Mouse (Mus musculus) Muller cell, postnatal 12 days (primary cell): ENCODE results near the gene Pmm1.

ENCODE experiments used
- DNase-seq: peaks from one replicate; pipeline ENCODE4 v3.0.0-alpha.2; 2015; ENCODE audit errors: inconsistent ontology term

Pmm1 gene

DNA sequence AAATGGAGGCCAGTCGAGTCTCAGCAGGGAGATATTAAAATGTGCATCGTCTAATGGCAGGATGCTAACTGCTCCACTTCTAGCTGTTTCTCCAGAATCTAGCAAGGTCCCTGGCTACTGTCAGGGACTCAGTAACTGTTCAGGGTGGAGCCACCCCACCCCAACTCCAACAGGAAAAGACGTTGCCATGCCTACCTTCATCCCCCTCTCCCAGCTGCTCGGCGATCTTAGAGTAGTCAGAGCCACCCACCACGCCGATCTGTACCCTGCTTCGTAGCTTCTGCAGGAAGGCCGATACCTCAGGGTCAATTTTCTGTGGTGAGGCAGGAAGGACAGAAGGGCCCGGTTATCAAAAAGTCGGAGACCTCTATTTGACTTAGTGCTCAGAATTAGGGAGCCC lies 3.1 kb downstream of the Pmm1 start:
- DNase-seq, result no peak

DNA sequence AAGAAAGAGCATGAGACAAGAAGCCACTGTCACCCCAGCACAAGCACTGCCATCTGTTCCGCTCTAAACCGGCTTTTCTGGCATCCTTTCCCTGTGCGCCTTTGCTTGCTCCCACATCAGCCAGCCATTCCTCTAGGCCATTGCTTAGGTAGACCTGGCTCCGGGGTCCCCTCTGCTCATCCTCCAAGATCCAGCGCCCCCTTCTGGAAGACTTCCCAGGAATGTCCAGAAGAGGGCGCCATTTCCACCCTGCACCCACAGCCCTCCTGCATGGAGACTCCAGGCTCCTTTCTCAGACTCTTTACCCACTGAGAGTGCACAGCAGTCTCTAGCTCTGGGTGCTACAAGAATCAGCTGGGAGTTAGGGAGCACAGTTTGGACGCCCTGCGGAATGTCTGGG lies 4.3 kb downstream of the Pmm1 start:
- DNase-seq, result peak; percentile 53

DNA sequence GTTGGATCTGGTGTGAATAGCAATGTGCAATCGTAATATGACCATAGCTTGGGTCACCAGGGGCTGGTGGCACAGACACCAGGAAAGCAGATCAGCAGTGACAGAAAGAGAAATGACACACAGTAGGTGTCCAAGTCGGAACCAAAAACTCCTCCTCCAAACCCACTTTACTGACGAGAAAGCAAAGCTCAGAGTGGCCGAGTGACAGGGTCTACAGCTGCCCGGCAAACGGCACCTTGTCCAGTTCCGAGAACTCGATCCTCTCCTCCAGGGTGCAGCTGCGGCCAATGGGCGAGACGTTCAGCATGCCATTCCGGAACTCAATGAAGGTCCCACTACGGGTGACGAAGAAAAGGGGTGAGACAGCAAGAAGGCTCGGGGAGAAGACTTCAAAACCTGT lies 5.3 kb downstream of the Pmm1 start:
- DNase-seq, result no peak

DNA sequence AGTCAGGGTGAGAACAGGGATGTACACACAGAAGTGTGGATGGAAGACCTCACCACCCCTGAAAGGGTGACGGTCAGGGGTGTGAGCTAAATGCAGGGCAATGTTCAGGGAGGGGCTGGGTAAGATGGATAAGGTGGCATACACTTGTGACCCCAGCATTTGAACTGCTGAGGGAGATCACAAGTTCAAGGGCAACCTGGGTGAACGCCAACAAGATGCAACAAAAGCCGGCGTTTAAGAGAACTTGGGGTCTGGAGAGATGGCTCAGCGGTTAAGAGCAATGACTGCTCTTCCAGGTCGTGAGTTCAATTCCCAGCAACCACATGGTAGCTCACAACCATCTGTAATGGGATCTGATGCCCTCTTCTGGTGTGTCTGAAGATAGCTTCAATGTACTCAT lies 6.0 kb downstream of the Pmm1 start:
- no peak for DNase-seq

DNA sequence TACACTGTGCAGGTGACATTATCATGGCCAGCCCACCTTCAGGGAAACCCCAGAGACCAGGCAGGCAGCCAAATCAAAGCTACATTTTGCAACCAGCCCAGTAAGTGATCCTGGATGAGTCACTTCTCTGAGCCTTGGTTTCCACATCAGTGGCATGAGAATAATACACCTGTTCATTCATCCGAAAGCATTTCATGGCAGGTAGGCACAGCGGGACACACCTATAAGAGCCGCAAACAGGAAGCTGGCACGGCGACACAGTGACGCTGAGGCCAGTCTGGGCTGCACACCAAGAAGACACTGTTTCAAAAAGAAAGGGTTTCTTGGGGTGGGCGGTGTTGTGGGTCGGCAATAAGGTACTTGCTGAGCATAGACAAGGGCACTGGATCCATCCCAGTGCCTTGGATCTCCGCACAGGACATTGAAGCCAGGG lies 6.6 kb downstream of the Pmm1 start:
- DNase-seq, result no peak

DNA sequence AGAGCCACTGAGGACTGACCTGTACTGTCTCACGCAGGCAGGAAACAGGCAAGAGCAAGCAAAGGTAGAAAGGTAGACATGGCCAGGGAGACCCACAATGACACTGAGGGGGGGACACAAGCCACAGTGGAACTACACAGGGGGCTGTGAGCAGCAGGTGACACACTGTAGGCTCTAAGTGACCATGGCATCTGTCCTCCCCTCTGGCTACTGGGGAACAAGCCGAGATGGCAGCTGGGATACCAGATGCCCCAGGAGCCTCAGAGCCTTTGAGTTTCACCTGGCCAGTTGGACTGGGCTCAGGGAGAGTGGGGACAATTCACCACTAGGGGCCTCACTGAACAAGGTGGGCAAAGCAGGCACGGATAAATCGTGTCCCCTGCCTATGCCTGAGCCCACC lies 8.4 kb downstream of the Pmm1 start:
- no peak for DNase-seq

DNA sequence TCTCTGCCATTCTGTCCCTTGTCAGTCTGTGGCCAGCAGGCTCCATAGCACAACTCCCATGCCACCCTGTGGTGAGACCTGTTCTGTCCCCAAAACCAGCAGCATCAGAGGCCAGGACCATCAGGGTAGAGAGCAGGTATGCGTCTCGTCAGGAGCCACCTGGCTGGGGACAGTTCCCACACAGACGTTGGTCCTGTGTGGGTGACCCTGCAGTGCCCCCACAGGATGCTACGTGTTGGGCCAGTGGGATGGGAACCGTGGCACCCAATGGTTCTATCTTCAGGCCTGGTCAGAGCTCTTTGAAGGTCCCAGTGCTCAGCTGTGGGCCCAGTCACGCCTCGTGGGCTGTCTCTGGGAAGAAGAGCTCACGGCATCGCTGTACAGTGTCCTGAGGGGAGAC lies 9.6 kb downstream of the Pmm1 start:
- DNase-seq, result no peak

DNA sequence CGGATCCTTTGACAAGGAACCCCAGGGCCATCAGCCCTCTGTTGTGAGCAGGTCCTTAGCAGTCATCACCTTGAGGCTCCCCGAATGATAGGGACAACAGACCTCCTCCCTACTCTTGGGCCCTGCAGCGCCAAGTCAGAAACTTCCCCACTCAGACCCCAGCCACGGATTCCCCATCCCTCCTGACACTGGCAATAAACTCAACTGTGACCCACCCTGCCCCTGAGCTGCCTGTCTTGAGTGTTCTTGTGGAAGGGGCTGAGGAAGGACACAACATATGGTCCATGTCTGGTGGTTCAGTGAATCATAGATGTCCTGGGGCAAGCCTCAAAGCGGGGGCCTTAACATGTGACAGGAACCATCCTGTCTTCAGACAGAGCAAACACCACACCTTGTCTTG lies 10.0 kb downstream of the Pmm1 start:
- no peak for DNase-seq

DNA sequence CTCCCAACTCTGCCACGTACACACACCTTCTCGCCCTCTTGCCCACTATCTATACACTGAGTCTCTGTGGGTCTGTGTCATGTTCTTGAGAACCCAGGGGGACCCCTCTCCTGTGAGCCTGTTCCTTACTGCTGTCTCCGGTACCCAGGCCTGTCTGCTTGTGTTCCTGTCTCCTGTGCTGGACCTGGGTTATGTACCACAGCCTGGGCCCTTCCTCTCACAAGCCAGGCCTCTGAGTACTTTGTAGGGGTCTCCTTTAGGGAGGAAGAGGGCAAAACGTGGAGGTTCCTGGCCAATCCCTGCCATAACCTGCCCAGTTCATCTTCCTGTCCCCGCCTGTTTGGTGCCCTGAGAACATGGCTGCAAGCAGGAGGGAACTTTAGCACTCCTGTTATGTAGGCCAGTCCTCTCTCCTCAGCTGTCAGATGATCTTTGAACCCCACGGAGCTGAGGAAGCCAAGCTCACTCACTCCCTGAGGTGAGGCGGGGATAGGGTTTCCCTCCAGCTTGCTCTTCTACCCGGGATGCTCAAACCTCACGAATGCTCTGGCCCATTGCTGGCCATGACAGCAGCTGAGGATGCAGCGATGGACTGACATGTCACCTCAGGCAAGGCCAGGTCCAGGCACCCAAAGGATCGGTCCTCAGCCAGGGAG lies 11.1 kb downstream of the Pmm1 start:
- DNase-seq, result no peak

DNA sequence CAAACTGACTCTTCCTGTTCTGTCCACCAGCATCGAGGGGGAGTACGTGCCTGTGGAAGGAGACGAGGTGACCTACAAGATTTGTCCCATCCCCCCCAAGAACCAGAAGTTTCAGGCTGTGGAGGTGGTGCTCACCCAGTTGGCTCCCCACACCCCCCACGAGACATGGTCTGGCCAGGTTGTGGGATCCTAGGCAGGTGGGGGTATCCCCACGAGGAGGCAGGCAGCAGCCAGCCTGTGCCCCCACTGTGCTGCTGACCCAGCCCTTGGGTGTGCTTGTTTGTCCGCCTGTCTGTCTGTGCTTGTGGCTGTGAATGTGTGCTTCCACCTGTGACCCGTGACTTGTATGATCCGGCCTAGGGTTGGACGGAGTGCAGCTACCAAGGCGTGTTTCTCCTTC lies 11.7 kb downstream of the Pmm1 start:
- DNase-seq, result no peak

DNA sequence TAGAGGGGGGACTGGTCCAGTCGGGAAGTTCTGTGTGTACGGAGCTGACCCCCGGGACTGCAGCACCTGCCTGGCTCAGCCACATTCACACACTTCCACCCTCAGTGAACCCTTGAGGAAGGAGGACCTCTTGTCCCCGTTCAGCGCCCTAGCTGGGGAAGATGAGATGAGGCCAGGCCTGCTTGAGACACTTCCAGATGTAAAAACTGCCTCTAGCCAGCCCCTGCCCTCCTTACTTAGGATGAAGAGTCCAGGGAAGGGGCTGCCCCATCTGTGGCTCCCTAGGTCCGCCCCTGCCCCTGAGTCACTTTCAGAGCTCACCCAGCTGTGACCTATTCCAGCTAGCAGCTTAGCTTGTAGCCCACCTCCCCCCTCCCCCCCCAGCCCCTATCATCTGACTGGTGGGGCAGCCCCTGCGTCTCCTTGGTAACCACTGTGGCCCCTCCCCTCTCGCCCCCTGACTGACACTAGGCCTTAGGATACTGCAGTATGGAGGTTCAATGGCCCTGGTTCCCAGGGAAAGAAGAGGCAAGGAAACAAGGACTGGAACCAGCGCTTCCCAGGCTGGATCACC lies 17.5 kb downstream of the Pmm1 start:
- no peak for DNase-seq

DNA sequence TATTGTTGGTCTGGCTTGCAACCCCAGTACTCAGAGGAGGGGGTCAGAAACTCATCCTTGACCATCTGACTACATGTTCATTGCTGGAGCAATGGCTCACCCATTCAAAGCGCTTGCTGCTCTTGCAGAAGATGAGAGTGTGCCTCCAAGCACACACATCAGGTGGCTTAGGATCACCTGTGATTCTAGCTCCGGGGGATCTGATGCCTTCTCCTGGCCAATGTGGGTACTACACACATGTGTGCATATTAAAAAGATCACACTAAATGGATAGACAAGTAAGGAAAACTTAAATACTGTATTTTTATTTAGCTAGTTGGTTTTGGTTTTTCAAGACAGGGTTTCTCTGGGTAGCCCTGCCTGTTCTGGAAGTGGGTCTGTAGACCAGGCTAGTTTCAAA lies 19.7 kb downstream of the Pmm1 start:
- DNase-seq, result no peak

DNA sequence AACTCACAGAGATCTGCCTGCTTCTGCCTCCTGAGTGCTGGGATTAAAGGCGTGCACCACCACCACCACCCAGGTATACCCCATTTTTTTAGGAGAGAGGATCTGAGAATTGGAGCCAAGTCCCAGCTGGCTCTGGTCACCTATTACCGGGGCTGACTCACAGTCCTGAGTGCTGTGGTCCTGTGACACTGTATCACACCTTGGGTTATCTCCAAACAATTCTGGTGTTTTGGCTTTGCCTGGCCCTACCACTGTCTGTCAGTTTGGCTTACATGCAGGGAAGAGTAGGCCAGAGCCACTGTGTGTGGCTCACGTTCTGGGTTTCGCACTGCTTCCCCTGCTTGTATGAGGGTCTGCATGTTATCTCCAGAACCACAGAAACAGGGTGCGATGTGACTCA lies 20.5 kb downstream of the Pmm1 start:
- DNase-seq, result no peak

DNA sequence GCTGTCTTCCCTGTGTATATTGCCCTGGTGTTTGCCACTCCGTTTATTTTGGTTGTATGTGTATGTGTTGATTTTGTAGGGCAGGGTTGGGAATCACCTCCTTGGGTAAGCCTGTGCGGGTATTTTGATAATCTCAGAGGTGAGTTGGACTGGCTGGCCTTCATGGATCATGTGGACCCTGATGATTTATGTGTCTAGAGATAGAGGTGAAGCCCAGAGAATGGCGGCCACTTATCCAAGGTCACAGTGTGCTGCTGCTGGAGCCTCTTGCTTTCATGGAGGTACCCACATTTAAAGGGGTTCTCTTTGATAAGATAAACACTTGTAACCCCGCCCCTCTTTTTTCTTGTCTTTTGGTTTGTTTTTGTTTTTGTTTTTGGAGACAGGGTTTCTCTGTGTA lies 21.0 kb downstream of the Pmm1 start:
- no peak for DNase-seq

DNA sequence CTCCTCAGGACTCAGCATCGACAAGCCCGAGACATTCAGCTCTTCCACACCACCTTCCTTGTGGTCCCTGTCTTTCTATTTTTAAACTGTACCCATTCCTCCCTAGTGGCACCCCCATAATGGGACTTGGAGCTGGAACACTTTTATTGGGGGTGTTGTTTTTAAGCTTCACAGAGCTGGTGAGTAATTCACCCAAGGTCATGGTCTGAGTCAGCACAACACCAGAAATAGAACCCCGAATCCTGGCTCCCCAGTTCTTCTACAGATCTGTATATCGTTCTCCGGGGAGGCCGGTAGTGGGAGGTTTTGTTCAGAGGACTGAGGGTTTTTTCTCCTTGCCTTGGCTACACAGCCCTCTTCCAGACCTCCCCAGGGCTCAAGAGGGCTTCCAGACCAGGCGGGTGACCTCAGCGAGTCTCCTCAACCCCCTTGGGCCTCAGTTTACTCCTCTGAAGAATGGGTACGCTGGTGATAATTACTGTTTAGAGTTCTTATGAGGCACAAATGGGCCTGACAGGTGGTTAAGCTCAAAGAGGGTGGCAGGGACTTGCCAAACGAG lies 21.5 kb downstream of the Pmm1 start:
- no peak for DNase-seq

DNA sequence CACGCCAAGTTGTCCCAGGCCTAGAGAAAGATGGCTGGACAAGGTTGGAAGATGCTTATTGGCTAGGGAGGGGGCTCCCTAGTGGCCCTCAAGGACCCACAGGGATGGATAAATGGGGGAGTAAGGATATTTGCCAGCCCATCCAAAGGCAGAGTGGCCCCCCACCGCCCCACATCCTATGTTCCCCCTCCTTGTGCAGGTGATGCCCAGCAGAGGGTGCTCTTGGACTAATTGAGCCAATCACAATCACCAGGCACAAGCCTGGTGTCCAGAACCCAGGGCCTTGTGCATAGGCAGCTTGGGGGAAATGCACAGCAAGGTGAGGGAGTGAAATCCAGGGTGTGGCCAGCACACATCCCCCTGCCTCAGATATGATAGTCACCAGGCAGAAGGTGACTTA lies 22.5 kb downstream of the Pmm1 start:
- DNase-seq, result peak; percentile 47

DNA sequence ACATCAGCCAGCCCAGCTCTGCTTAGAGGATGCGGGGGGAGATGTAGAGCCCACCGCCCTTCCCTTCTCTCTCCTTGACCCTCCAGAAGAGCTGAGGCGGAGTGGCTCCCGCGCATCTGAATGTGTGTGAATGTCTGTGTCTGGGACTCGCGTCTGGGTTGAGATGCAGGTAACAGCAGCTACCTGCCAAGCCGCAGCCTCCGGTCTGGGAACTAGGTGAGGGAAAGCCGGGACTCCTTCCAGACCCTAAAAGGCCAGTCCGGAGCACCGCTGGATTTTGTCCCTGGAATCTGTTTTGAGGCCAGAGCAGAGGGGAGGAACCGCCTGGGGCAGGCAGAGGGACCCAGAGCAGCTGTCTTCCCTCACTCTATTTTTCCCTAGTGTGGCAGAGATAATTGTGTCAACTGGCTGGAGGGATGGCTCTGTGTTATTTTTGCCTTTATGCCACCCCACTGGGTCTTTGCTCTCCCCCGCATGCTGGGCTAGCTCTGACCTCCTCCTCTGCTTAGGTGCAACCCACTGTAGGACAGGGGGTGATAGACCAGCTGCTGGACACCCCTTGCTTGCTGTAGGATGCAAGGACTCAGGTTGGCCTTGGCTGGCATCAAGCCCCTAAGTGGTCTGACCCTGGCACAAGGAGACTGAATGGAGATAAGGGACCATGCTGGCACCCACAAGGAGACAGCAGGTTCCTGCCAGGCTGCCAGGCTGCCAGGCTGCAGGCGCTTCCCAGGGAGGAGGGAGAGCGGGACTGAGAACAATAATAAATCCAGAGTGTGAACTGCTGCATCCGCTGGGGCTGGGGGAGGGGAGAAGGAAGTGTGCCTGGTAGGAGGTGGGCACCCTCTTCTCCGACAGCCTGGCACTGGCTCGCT lies 23.4 kb downstream of the Pmm1 start:
- peak; percentile 45 for DNase-seq

DNA sequence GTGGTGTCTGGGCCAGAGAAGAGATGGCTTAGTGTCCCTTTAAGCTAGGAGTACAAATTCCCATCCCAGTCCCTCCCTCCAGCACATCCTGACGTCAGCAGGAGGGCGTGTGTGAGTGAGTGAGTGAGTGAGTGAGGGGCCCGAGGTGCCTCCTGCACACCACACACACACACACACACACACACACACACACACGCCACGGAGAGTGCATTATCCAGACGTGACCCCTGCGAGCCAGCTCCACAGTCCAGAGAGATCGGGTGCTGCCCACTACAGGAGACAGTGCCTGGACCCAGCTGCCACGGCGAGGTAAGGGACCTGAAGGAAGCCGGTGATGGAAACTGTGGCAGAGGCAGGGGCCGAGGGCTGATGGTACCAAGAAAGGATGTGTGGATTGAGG lies 24.1 kb downstream of the Pmm1 start, which contains the start of gene Csdc2:
Csdc2 (plus strand) TSS at position 81 of the 400 bp plus-strand sequence.
- no peak for DNase-seq

DNA sequence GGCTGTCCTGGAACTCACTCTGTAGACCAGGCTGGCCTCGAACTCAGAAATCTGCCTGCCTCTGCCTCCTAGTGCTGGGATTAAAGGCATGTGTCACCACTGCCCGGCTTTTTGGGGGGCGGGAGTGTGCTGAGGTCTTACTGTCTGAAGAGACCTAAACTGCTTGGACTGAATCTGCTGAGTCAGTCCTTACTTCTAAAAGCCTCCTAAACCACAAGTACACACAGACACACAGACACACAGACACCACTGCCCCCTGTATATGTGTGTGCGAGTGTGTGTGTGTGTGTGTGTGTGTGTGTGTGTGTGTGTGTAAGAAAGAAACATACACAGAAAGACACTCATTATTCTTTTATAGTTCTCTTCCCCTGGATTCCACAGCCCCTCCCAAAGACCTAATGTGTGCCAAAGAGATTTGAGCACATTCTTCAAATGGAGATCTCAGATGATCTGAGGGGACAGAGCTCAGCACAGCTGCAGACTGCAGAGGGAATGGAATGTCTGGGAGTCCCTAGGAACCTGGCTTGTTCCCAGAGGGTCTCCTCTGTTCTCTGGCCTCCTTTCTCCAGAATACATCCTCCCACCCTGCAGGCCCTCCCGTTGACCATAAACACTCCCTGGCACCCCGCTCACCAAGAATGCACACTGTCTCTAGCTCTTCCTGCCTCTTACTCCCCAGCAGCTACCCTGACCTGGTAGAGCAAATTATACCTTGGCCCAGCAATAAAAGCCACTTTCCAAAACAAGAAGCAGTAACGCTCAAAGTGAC lies 24.7 kb downstream of the Pmm1 start:
- DNase-seq, result peak; percentile 87

DNA sequence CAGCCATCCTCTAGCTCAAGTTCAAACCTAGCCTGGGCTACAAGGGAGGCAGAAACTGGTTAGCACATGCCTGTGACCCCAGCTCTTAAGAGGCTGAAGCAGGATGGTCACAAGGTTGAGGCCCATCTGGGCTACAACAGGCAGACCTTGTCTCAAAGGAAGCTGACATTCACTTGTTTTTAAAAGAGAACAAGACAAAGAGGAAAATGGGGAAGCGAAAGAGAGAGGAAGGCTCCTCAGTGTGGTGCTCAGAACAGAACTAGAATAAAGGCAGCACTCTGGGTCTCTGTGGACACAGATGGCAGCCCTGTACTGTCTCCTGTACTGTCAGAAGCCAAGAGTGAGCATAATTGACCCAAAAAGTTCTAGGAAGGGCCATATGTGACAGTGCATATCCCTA lies 26.7 kb downstream of the Pmm1 start:
- no peak for DNase-seq

DNA sequence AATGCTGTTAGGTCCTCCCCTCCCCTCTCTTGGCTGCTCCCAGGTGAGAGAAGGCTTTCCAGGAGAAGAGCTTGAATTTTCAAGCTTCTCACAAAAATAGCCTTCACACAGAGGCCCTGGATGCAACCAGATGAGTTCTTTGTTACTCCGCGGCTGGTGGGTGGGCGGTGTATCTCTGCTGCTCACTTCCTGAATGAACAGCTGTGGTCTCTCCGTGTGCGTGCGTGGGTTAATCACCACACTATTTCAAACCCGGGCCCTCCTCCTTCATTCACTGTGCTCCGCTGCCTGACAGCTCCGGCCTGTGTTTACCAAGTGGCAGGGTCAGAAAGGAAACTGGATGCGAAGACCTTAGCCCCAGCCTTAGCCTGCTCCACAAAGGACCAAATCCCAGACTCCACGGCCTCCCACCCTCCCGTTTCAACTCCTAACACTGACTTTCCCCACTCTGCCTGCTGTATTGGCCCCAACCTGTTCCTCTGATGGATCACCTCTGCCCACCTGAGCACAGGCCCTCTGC lies 27.7 kb downstream of the Pmm1 start:
- DNase-seq, result peak; percentile 37

DNA sequence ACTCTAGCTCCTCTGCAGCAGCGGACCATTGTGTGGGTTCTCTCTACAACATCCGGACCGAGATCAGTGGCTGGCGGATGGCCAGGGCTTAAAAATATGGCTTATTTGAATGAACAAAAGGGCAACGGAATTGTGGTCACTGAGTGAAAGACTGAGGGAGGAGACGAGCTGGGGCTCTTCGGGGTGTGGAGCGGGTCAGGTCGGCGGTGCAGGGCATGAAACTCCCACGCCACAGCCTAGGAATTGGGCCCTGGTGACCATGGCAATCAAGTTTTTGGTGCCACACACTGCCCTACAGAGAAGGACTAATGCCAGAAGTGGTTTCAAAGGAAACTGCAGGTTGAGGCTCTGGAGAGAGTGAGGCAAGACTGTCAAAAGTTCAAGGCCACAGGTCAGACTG lies 32.5 kb downstream of the Pmm1 start:
- peak; percentile 93 for DNase-seq
